Mouse (Mus musculus): ENCODE data around the gene Nos3.

DNA sequence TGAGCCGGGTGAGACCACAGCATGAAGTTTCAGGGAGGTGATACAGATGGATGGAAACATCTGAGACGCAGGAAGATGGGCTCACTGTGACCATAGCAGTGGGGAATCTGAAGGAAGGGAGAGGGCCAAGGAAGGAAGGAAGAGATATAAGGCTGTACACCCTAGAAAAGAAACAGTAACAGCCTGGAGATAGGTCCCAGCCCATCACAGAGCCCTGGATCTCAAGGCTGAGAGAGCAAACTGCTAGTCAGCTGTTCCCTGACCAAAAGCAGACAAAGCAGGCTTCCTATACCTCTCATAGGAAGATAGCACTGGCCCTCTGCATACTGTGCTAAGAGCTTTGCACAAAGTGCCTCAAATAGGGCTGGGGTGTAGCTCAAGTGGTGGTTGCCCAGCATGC, 14.1 kb downstream of the Nos3 start:
- TF ChIP-seq CTCF (IDR thresholded peaks at IDR 0.05) (no peak), EP300 (IDR thresholded peaks at IDR 0.05) (no peak)
